Mouse (Mus musculus) embryonic facial prominence, embryonic 12.5 days (tissue): ENCODE results near the gene Frrs1l. TPM values are rescaled to one million over a fixed set of nuclear protein-coding genes. Genes with fewer than 3 reads are reported as not detected.

Source experiments
- ATAC-seq: fragments of 200-750 bp; cut with Nextera tagmentation; 2 replicates; pipeline ENCODE4 v1.8.0; 2017; ENCODE audit not compliant: insufficient number of reproducible peaks, insufficient read depth, low FRiP score, low TSS enrichment
- H3K27ac ChIP-seq: fragments of 300-500 bp; sonication (generic); 2 replicates; pipeline ENCODE4 v1.5.1; 2016; ENCODE audit warnings: mild to moderate bottlenecking
- H3K27me3 ChIP-seq: fragments of 300-500 bp; sonication (generic); 2 replicates; pipeline ENCODE4 v1.6.1; 2016; ENCODE audit warnings: mild to moderate bottlenecking, moderate library complexity
- H3K36me3 ChIP-seq: fragments of 300-500 bp; sonication (generic); 2 replicates; pipeline ENCODE4 v1.6.1; 2016; ENCODE audit warnings: mild to moderate bottlenecking
- H3K4me1 ChIP-seq: fragments of 300-500 bp; sonication (generic); 2 replicates; pipeline ENCODE4 v1.6.1; 2016
- H3K4me2 ChIP-seq: fragments of 300-500 bp; sonication (generic); replicated peaks from 2 replicates; pipeline ENCODE4 v1.6.1; 2016; ENCODE audit warnings: mild to moderate bottlenecking, moderate library complexity
- H3K4me3 ChIP-seq: fragments of 300-500 bp; sonication (generic); 2 replicates; pipeline ENCODE4 v1.5.1; 2016; ENCODE audit warnings: mild to moderate bottlenecking
- H3K9ac ChIP-seq: fragments of 300-500 bp; sonication (generic); 2 replicates; pipeline ENCODE4 v1.6.1; 2016; ENCODE audit warnings: mild to moderate bottlenecking, moderate library complexity
- H3K9me3 ChIP-seq: fragments of 300-500 bp; sonication (generic); 2 replicates; pipeline ENCODE4 v1.6.1; 2016; ENCODE audit warnings: mild to moderate bottlenecking, moderate library complexity
- WGBS: fragments of 180-500 bp; shearing (Covaris S2); methylation state at CpG from one replicate; pipeline ENCODE4 v1.1.7; 2016; 5-methylcytosine and 5-hydroxymethylcytosine counted together
- polyA plus RNA-seq: library from polyadenylated mRNA; unstranded; fragments of >200 nt; fragmentation: Nextera tagmentation; extraction: Ambion mirVana; gene quantifications from 2 replicates; pipeline ENCODE4 v1.2.1, GENCODE M21; 2016

The Frrs1l gene
- polyA plus RNA-seq, 1 experiment from 2014 or later: 4.6 TPM

DNA sequence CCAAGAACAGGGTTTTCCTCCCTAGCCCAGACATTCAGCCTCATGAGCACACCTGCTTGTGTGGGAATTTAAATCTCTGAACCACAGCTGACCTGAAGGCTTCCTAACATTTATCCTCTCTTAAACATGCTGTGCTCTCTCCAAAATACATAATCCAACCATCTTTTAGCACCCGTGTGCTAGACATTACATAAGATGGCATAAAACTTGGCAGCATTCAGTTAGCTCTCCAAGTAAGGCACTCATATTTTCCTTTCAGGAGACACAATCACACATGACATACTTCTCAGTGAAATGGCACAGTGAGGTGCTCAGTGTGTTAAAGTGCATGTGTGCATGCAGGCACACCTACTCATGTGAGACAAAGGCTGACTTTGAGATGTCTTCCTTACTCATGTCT, 47.6 kb downstream of the Frrs1l start:
- 82% methylated on average over 1 of the region's 1 CpGs for WGBS
- no peak overlapping the region for H3K27ac ChIP-seq
- H3K4me1 ChIP-seq: peaks cover 33% of the 10 kb centered on the region
- no peak overlapping the region for H3K4me3 ChIP-seq
- no peak overlapping the region for H3K4me2 ChIP-seq
- no peaks in the 10 kb centered on the region for H3K9me3 ChIP-seq
- no peaks in the 10 kb centered on the region for H3K27me3 ChIP-seq
- H3K9ac ChIP-seq: no peak overlapping the region
- ATAC-seq: no peak
- H3K36me3 ChIP-seq: no peaks in the 10 kb centered on the region

- no peaks in the 10 kb centered on the region for H3K9me3 ChIP-seq
- H3K27me3 ChIP-seq: no peaks in the 10 kb centered on the region
- H3K4me2 ChIP-seq: no peak overlapping the region
- WGBS: 83% methylated on average over 4 of the region's 4 CpGs
- no peaks in the 10 kb centered on the region for H3K36me3 ChIP-seq
- no peak overlapping the region for H3K9ac ChIP-seq
- peaks cover 33% of the 10 kb centered on the region for H3K4me1 ChIP-seq
- no peak overlapping the region for H3K27ac ChIP-seq
- no peak overlapping the region for H3K4me3 ChIP-seq
- no peak for ATAC-seq
Measured at GRCm38 (mm10) chr4:56941481-56941880, 48.7 kb downstream of the Frrs1l start.

DNA sequence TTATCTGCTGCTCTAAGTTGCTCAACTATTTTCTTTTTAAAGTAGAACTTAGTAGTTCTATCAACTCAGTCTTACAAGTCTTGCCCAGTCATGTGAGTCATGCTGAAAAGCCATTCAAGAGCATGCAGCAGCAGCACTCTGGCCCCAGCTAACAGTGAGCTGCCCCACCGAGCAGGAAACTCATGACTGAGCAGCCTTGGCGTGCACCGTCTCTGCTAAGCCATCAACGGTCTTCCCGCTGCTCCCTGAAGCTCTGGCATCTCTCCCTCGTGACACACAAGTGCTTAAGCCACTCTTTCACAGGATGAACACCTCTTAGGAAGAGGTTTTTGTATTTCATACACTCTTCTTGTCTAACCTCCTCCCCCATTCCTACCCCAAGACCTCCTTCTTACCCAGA, 53.1 kb downstream of the Frrs1l start:
- no peak overlapping the region for H3K9ac ChIP-seq
- WGBS: 63% methylated on average over 6 of the region's 6 CpGs
- no peak for ATAC-seq
- H3K9me3 ChIP-seq: no peaks in the 10 kb centered on the region
- H3K4me2 ChIP-seq: no peak overlapping the region
- no peak overlapping the region for H3K4me3 ChIP-seq
- H3K27me3 ChIP-seq: no peaks in the 10 kb centered on the region
- no peaks in the 10 kb centered on the region for H3K4me1 ChIP-seq
- H3K36me3 ChIP-seq: peaks cover 32% of the 10 kb centered on the region
- no peak overlapping the region for H3K27ac ChIP-seq

DNA sequence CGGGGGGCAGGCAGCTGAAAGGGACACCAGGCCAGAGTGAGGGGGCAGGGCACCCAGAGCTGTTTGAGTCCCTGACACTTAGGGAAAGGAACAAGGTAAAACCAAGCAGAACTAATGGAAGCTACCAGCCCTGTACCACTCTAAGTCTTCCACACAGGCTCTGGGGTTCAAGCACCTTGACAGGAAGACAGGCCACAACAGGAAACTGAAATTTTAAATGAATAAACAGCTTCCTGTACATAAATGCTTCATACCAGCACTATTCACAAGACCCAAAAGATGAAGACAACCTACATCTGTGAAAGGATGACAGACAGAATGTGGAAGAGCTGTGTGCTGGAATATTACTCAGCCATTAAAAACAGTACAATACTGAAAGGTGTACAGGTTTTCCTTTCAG, 54.9 kb downstream of the Frrs1l start:
- no peak overlapping the region for H3K27ac ChIP-seq
- no peak overlapping the region for H3K4me2 ChIP-seq
- no peaks in the 10 kb centered on the region for H3K4me1 ChIP-seq
- no peak for ATAC-seq
- H3K9ac ChIP-seq: no peak overlapping the region
- no peaks in the 10 kb centered on the region for H3K27me3 ChIP-seq
- no CpG with 5 or more reads among the region's 1 CpGs for WGBS
- no peaks in the 10 kb centered on the region for H3K9me3 ChIP-seq
- H3K36me3 ChIP-seq: peaks cover 44% of the 10 kb centered on the region
- H3K4me3 ChIP-seq: no peak overlapping the region

DNA sequence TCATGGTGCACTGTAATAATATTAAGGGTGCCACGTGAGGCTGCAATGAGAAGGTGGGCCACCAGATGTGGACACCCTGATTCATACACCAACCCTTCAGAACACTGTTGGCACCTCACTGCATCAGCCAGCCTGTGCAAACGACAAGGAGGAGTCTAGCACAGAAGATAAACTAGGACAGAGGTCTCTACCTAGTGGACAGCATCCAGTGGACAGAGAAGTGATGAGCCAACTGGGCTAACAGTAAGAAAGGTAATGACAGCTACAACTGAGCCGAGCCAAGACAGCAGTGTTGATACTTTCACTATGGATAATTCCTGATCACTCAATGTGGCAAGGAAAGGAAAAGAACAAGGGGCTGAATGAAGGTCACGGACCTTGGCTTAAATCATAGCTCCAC, 57.0 kb downstream of the Frrs1l start:
- no peaks in the 10 kb centered on the region; the same call in 1 of the 2 replicates for H3K4me1 ChIP-seq
- H3K36me3 ChIP-seq: peaks cover 55% of the 10 kb centered on the region
- no peak for ATAC-seq
- no peaks in the 10 kb centered on the region for H3K27me3 ChIP-seq
- H3K27ac ChIP-seq: no peak overlapping the region
- 89% methylated on average over 4 of the region's 4 CpGs for WGBS
- H3K4me3 ChIP-seq: no peak overlapping the region
- H3K4me2 ChIP-seq: no peak overlapping the region
- H3K9me3 ChIP-seq: no peaks in the 10 kb centered on the region
- H3K9ac ChIP-seq: no peak overlapping the region

DNA sequence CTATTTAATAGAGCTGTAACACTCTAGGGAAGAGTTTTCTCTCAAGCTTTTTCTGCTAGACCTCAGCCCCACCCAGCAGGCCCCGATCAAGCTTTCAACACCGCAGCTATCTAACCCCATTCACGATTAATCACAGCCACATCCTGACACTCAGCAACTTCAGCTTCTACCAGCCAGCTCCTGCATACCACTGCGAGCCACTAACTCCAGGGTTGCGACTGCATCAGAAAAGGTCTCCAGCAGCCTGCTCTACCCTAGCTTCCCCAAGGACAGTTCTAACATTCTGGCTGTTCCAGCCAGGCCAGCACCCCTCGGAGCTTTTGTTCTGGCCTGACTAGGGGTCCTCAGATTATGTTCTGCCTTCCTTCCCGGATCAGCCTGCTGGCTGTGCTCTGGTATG, 58.1 kb downstream of the Frrs1l start:
- Histone ChIP-seq H3K9me3 (no peaks in the 10 kb centered on the region), H3K4me1 (no peaks in the 10 kb centered on the region; the same call in 1 of the 2 replicates), H3K27ac (no peak overlapping the region), H3K4me3 (no peak overlapping the region), H3K36me3 (peaks cover 55% of the 10 kb centered on the region), H3K4me2 (no peak overlapping the region), H3K27me3 (no peaks in the 10 kb centered on the region), H3K9ac (no peak overlapping the region)
- 61% methylated on average over 7 of the region's 7 CpGs for WGBS
- no peak for ATAC-seq

- peaks cover 56% of the 10 kb centered on the region for H3K36me3 ChIP-seq
- 84% methylated on average over 4 of the region's 4 CpGs for WGBS
- ATAC-seq: no peak
Measured at GRCm38 (mm10) chr4:56930312-56930711, 59.9 kb downstream of the Frrs1l start.

GRCm38 (mm10) chr4:56926971-56927370, 63.2 kb downstream of the Frrs1l start:
- Histone ChIP-seq H3K27ac (no peak overlapping the region), H3K4me3 (no peak overlapping the region), H3K9me3 (no peaks in the 10 kb centered on the region), H3K36me3 (peaks cover 62% of the 10 kb centered on the region), H3K27me3 (no peaks in the 10 kb centered on the region), H3K4me1 (no peaks in the 10 kb centered on the region; the same call in 1 of the 2 replicates), H3K9ac (no peak overlapping the region), H3K4me2 (no peak overlapping the region)
- ATAC-seq: no peak
- WGBS: 78% methylated on average over 4 of the region's 4 CpGs

More at GRCm38 (mm10) chr4:56930312-56930711, 59.9 kb downstream of the Frrs1l start:
- no peaks in the 10 kb centered on the region; the same call in 1 of the 2 replicates for H3K4me1 ChIP-seq
- H3K27ac ChIP-seq: no peak overlapping the region
- H3K9me3 ChIP-seq: no peaks in the 10 kb centered on the region
- no peak overlapping the region for H3K4me3 ChIP-seq
- no peaks in the 10 kb centered on the region for H3K27me3 ChIP-seq
- no peak overlapping the region for H3K4me2 ChIP-seq
- H3K9ac ChIP-seq: no peak overlapping the region

DNA sequence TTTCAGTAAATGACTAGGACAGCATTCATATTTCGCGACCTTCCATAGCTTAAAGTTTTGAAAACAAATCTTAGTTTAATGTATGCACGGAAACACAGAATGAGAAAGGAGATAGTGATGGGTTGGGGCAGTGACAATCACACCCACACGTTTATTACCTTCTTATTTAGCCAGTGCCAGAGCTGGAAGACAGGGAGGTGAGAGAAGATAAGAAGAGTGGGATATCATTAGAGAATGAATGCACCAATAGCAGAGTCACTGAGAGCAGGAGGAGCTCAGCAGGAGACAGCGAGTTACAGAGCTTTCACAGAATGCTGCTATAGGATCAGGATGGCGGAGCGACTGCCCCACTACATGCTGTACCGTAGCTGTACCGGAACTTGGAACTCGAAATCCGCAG, 68.0 kb downstream of the Frrs1l start:
- no peaks in the 10 kb centered on the region for H3K27me3 ChIP-seq
- no peak for ATAC-seq
- H3K36me3 ChIP-seq: peaks cover 49% of the 10 kb centered on the region
- no peak overlapping the region for H3K27ac ChIP-seq
- WGBS: 95% methylated on average over 11 of the region's 11 CpGs
- H3K9ac ChIP-seq: no peak overlapping the region
- no peak overlapping the region for H3K4me3 ChIP-seq
- no peak overlapping the region for H3K4me2 ChIP-seq
- no peaks in the 10 kb centered on the region for H3K4me1 ChIP-seq
- no peaks in the 10 kb centered on the region for H3K9me3 ChIP-seq

DNA sequence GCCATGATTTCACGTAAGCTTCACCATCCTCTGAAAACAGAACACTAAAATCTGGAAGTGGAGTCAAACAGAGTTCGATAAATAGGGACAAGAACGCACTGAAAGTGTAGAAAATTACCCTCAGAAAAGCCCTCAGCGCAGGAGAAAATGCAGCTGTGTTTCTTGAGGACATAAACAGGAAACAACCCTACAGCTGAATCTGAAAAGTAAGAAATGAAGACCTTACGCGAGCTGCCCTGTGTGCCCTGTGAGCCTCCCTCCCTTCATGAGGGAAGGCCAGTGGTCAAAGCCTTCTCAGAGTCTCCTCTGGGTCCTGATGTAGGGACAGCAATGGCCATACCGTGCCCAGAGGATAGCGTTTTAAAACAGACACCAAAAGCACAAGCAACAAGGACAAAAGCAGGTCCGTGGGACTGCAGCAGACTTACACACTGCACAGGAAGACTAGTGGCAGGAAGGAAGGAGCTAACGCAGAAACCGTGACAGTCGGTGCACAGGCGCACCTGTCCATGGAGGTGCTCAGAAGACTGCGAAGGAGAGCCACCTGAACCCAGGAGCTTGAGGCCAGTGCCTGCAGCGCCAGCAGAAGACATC, 74.4 kb downstream of the Frrs1l start:
- no peak overlapping the region for H3K4me3 ChIP-seq
- H3K27me3 ChIP-seq: no peaks in the 10 kb centered on the region
- H3K27ac ChIP-seq: no peak overlapping the region
- H3K4me2 ChIP-seq: no peak overlapping the region
- no peak for ATAC-seq
- peaks cover 8% of the 10 kb centered on the region for H3K4me1 ChIP-seq
- peaks cover 37% of the 10 kb centered on the region for H3K36me3 ChIP-seq
- 90% methylated on average over 15 of the region's 15 CpGs for WGBS
- H3K9me3 ChIP-seq: no peaks in the 10 kb centered on the region
- no peak overlapping the region for H3K9ac ChIP-seq

- H3K9me3 ChIP-seq: no peaks in the 10 kb centered on the region
- H3K4me2 ChIP-seq: no peak overlapping the region
- peaks cover 48% of the 10 kb centered on the region for H3K36me3 ChIP-seq
- ATAC-seq: no peak
- no peak overlapping the region for H3K9ac ChIP-seq
- no peak overlapping the region for H3K4me3 ChIP-seq
- 84% methylated on average over 1 of the region's 1 CpGs for WGBS
- peak overlapping the region; percentile 73; the same call in 1 of the 2 replicates for H3K27ac ChIP-seq
- H3K4me1 ChIP-seq: peaks cover 8% of the 10 kb centered on the region
- H3K27me3 ChIP-seq: no peaks in the 10 kb centered on the region
Measured at GRCm38 (mm10) chr4:56914761-56915160, 75.4 kb downstream of the Frrs1l start.

DNA sequence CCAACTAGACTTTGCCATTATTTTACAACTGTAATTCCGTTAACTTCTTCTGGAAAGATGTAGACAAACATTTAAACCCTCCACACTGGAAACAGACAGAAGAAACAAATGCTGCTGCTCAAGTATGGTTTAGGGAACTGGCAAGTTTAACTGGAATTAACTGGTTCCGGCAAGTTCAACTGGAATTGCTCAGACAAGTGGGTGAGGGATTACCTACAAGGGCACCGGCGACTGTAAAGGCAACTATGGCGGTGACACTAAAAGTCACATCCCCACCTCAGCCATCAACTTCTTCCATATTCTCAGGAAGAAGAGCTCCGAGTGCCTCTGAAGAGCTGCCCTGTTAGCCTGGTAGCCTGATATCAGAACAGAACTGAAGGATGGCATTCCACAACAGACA, 75.9 kb downstream of the Frrs1l start:
- Histone ChIP-seq H3K9ac (no peak overlapping the region), H3K4me3 (no peak overlapping the region), H3K27ac (peak overlapping the region; percentile 73), H3K4me1 (peaks cover 8% of the 10 kb centered on the region), H3K27me3 (no peaks in the 10 kb centered on the region), H3K4me2 (no peak overlapping the region), H3K9me3 (no peaks in the 10 kb centered on the region), H3K36me3 (peaks cover 52% of the 10 kb centered on the region)
- no peak for ATAC-seq
- WGBS: 89% methylated on average over 6 of the region's 6 CpGs
